Mouse (Mus musculus): ENCODE measurements around the gene Trim67. TPM values are rescaled to one million over a fixed set of nuclear protein-coding genes. Genes with fewer than 3 reads are reported as not detected.
A peak's percentile ranks its signal among the peaks of the same experiment; 100 is the strongest.
"Not testable (repeated sequence)": the region's sequence is repeated elsewhere in the genome, so short reads cannot be mapped to it uniquely, and the experiment has no call there.

Gene Trim67
- total RNA-seq, 2 experiments from 2014 or later, result 30.6 to 39.3 TPM

DNA sequence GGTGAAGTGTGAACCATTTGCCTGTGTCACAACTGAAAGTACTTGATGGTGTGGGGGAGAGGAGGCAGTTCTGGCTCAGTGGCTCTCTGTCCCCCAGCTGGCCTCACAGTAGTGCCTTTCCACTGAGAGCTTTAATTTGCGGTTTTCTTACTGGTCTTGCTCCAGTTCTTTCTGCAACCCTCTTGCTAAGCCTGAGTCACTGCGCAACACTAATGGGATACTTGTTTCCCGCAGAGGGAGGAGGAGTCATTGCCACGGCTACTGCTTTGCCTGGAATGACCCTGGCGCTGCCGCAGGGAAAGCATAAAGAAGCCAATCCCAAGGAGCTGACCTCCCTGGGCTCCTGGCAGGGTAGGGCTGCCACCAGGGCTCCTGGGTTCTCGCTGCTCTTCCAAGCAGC is 33.8 kb downstream of the Trim67 start:
- no peak for DNase-seq (ENCODE audit: extremely low spot score in 1 of 2, low spot score in 2 of 2)
- intact Hi-C loops (cut with DNase I), result no loop called here

DNA sequence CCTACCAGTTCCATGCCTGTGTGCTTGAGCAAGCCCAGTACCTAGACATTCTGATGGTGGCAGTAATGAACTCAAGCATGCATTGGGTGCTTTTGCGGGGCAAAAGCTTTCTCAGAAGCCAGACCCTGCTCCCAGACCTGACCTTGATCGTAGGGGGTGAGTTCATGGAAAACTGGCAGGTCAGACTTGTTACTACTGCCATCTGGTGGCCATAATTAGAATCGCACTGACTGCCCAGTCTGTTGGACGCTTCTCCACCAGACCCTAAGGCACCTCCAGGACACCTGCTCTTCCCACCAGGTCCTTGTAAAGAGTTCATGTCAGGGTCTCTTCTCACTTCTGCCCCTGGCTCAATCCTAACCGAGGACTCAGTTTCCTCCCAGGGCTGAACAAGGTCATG is 34.5 kb downstream of the Trim67 start:
- intact Hi-C loops (cut with DNase I), result no loop called here
- DNase-seq (ENCODE audit: extremely low spot score in 1 of 2, low spot score in 2 of 2), result peak; percentile 32 to 55

DNA sequence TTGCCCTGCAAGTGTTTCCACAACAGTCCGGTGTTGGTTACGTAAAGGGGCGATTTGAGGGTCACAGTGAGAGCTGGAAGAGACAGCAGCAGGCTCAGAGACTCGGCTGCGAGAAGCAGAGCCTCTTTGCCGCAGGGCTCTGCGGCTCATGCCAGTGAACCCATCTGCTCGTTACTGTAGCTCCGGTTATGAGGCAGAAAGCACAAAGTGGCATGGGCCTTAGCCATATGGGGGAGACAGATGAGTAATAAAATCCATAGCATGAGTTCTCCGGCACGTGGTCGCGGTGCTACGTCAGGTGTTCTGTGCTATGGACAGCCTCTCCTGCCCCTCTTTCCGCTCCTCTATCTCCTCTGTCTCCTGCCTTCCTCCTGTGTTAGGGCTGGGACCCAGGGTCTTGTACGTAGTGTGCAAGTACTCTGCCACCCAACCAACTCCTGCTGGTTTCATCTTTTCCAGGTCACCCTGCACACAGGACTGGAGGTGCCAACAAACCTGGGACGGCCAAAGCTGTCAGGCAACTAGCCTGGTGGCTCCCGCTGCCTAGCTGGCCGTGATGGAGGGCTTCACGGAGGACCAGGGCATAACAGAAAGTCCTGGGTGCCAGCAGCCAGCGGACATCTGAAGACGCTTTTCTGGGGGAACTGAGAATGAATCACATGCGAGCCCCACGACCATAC is 35.8 kb downstream of the Trim67 start:
- intact Hi-C loops (cut with DNase I), result no loop called here
- no peak for DNase-seq (ENCODE audit: extremely low spot score in 1 of 2, low spot score in 2 of 2)

DNA sequence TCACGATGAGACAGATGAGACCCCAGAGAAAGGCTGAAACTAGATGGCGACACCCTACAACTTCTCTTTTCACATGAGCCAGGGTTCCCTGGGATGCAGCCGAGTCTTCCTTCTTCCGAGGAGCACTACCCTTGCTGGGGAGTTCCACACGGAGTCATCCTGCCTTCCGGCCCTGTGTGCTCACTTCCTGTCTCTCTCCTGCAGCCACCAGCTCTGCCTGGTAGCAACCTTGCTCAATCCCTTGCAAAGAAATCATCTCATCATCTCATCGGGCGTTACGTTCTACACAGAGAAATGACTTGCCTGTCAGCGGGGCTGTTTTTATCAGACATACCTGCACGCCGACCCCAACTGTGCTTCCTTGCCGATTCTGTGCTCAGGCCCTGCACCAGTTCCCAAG is 37.2 kb downstream of the Trim67 start:
- DNase-seq (ENCODE audit: extremely low spot score in 1 of 2, low spot score in 2 of 2), result no peak
- intact Hi-C loops (cut with DNase I), result no loop called here

DNA sequence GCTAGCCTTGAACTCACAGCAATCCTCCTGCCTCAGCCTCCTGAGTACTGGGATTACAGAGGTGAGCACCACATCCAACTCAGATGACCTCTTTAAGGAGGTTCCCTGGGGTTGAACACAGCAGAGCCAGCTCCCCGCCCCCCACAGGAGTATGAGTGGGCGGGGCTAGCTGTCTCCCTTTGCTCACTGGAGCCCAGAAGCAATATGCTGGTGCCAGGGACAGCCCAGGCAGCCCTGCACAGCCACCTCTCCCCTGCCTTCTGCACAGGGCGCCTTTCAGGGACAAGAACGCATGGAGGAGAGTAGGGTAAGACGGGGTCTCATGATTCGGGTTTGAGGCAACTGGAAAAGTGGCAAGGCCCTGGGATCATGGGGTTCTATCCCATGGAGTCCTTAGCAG is 38.6 kb downstream of the Trim67 start:
- DNase-seq (ENCODE audit: extremely low spot score in 1 of 2, low spot score in 2 of 2), result no peak
- intact Hi-C loops (cut with DNase I), result no loop called here

DNA sequence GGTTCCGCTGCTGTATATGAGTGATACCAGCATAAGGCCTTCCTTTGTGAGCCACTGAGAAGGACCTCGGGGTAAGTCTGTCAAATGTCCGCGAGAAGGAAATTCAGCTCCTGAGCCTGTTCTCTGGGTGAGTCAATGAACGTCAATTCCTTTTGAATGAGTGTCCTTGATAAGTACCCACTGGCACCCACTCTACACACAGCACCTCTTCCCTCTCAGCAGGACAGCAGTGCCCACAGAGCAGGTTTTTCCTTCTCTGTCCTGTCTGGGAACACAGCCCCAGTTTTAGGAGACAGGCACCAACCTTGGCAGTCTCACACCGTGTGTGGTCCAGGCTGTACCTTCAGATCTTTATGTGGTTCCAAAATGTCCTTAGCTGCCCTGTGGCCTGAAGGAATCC is 39.0 kb downstream of the Trim67 start:
- peak in 1 of 2 experiments; percentile 10 for DNase-seq (ENCODE audit: extremely low spot score in 1 of 2, low spot score in 2 of 2)
- intact Hi-C loops (cut with DNase I), result no loop called here

DNA sequence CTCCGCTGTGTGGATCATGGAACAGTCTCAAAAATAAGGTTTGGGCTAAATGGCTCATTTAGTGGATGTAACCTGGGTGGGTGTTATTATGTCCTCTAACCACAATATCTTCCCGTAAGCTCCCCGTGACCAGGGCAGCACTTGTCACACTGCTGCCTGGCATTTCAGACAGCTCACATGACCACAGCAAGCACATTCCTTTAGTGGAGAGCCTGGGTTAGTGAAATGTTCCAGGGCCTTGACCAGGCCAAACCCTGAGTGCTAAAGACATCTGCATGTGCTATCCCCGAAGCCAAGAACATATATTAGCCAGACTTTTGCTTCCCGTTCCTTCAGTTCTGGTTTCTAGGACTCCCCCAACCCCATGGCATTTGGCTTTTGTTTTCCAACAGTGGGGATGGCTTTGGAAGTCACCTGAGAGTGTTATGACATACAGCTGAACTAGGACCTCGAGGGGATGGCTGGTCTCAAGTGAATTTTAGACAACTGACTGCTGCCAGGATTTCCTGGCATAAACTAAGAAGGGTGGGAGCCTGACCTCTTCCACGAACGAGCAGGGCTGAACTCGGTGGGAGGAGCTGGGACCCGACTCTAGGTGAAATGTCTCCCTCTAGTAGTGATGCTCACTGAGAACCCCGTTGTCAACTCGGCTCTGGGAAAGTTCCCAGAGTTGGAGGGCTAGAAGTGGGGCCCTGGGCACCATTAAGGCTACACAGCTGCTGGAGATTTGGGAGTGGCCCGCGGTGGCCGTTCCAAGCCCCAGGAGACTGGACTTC is 40.7 kb downstream of the Trim67 start:
- intact Hi-C loops (cut with DNase I), result no loop called here
- DNase-seq (ENCODE audit: extremely low spot score in 1 of 2, low spot score in 2 of 2), result no peak

DNA sequence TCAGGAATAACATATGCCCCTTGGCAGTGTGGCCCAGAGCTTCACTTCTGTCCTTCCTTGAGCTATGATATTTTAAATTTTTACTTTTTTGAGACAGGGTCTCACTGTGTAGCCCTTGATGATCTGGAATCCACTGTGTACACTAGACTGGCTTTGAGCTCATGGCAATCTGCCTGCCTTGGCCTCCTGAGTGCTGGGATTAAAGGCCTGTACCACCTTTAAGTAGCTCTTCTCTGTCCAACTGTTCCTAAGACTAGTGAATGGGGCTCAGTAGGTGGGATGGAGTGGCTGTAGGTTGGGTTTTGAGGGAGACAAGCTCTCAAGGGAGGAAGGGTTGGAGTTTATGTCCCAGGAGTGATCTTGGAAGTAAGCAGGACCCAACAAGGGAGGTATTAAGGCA is 43.0 kb downstream of the Trim67 start:
- intact Hi-C loops (cut with DNase I), result no loop called here
- no peak for DNase-seq (ENCODE audit: extremely low spot score in 1 of 2, low spot score in 2 of 2)

DNA sequence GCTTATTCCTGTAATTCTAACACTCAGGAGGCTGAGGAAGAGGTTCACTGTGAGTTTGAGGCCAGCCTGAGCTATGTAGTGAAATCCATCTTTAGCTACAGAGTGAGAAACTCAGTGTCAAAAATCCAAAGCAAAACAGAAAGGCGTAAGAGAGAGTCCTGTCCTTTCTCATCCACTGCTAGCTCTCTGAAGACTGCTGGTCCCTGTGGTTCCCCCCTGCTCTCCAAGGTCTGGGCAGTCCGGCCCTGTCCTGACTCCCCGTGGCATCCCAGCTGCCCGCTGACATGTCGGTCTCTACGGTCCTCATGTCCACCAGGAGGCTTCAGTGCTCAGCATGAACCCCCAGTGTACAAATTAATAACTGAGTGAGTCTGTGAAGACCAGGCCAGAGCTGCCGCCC is 43.4 kb downstream of the Trim67 start:
- intact Hi-C loops (cut with DNase I), result no loop called here
- DNase-seq (ENCODE audit: extremely low spot score in 1 of 2, low spot score in 2 of 2), result no peak

DNA sequence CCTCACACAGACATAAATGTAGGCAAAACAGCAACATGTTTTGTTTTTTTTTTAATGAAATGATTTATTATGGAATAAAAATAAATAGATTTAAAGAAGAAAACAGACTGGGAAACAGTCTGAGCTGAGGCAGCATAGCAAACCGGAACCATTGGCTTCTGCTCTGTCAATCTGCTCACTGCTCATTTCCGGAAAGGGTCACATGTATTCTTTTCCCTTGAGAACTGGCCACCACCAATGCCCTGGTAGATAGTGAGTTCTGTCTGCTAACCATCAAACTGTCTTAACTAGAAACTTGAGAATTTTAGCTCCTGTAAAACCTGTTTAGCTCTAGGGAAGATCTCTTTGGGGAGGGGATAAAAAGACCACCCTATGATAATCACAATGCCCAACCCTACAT is 44.0 kb downstream of the Trim67 start:
- DNase-seq (ENCODE audit: extremely low spot score in 1 of 2, low spot score in 2 of 2), result no peak
- intact Hi-C loops (cut with DNase I), result no loop called here

DNA sequence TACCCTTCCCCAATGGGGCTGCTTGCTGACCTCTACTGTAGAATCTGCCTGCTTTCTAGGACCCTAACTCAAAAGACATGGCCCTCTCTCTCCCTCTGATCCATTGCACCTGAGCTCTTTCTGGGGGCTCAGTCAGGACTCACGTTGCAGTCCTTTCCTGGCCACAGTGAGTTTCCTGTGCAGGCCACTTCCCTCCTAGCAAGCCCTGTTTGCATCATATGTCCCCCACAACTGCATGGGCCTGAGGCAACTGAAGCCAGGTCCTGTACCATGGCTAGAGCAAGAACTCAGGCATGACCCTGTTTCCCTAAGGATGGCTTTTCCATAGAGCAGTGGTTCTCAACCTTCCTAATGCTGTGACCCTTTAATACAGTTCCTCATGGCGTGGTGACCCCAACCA is 45.1 kb downstream of the Trim67 start:
- intact Hi-C loops (cut with DNase I), result no loop called here
- DNase-seq (ENCODE audit: extremely low spot score in 1 of 2, low spot score in 2 of 2), result no peak

DNA sequence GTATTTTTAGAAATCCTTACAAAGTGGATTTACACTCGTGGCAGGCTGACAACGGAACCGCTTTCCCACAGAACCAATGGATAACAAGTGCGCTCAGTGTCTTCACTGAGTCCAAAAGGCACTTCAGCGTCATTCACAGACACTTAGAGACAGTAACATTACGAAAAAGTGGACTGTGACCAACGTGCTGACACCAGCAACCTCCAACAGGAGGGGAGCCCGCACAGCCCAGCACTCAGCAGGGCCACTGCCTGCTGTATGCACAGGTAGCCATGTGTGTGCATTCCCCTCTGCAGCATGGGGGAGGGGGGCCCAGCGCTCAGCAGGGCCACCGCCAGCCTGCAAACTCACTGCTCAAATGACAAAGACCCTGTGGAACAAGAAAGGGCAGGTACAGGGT is 46.5 kb downstream of the Trim67 start:
- intact Hi-C loops (cut with DNase I), result no loop called here
- DNase-seq (ENCODE audit: extremely low spot score in 1 of 2, low spot score in 2 of 2), result no peak

DNA sequence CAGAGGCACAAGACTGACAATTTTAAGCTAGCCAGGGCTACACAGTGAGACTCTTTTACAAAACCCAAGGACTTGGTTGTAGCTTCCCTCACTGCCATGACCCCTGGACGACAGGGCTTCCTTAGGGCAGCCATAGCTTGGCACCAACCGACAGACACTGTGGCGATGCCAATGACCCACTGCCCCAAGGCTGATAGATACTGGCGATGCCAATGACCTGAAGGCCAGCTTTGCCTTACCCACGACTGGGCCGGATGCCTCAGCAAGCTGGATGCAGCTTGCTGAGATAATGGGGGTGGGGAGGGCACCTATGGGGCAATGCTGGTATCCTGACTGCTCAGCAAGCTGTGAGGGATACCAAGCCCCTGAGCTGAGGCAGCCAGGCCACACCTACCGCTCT is 48.0 kb downstream of the Trim67 start:
- intact Hi-C loops (cut with DNase I), result no loop called here
- DNase-seq (ENCODE audit: extremely low spot score in 1 of 2, low spot score in 2 of 2), result no peak

DNA sequence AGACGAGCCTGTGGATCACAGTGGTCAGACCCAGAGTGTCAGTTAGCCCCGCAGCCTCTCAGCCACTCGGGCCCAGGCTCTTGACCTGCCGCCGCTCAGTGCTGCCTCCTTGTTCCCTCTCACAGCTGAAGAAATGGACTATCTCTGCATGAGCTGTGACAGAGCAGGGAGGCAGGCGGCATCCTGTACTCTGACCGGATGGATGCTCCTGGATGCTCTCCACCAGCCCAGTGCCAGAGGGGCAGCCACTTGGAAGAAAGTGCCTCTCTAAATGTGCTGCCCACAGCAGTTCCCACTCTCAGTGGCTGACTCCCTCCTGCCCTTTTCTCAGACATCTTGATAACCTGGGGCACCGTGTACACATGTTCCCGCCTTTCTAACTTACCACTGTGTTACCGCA is 48.9 kb downstream of the Trim67 start:
- no peak for DNase-seq (ENCODE audit: extremely low spot score in 1 of 2, low spot score in 2 of 2)
- intact Hi-C loops (cut with DNase I), result no loop called here

DNA sequence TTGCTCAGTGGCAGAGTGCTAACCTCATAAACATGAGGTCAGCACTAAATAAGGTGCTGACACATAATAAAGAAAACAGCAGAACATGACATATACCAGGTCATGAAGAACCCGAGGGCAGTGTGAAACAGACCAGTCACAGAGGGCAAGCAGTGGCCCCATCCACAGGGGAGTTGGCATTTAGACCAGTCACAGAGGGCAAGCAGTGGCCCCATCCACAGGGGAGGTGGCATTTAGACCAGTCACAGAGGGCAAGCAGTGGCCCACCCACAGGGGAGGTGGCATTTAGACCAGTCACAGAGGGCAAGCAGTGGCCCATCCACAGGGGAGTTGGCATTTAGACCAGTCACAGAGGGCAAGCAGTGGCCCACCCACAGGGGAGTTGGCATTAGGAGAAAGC is 50.0 kb downstream of the Trim67 start:
- DNase-seq (ENCODE audit: extremely low spot score in 1 of 2, low spot score in 2 of 2); intact Hi-C loops (cut with DNase I): not testable (repeated sequence)

DNA sequence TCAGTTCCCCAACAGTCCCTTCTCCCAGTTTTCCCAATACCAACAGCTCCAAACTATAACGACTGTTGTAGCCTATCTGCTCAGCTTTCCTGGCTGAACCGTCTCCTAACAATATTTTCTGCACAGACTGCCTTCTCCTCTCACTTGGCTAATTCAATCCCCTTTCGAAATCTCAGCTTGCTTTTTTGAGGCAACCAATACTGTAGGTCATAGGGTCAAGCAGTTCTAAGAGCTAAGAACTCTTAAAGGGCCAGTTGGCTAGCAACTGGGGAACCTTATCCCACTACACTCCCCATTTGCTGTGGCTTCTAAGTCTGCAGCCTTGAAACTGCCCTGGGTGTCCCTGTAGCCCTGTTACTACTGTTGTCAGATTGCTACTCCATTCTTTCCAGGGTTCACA is 52.2 kb downstream of the Trim67 start:
- intact Hi-C loops (cut with DNase I), result no loop called here
- no peak for DNase-seq (ENCODE audit: extremely low spot score in 1 of 2, low spot score in 2 of 2)

DNA sequence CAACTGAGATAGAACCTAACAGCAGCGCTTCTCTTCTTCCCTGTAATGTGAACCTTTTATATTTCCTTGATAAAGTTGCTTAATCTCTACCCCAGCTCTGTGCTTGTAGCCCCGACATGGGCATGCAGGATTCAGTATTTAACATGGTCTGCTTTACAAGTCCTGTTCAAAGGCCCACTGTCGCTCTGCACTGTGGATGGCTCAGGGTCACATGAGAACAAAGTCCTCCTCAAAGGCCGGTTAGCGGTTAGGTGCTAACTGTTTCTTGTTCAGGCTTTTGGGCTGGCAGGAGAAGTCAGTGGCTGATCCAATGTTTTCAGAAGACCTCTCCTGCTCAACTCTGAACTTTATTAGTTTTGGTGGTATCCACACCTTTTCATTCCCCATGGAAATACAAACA is 52.7 kb downstream of the Trim67 start:
- DNase-seq (ENCODE audit: extremely low spot score in 1 of 2, low spot score in 2 of 2), result no peak
- intact Hi-C loops (cut with DNase I), result no loop called here

DNA sequence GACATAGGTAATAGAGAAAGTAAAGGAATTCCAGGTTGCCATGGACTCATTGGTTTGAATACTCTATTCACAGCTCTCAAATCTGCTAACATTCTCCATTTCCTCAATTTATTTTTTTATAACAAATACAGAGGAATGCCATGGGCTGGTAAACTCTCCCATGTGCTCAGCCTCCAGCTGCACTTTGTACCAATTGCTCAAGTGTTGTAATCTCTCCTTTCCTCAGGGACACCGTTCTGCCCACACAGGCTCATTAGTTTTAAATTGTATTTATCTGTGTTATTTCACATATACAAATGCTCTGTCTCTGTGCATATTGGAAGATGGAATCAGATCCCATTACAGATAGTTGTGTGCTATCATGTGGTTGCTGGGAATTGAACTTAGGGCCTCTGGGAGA is 60.6 kb downstream of the Trim67 start:
- intact Hi-C loops (cut with DNase I), result no loop called here
- DNase-seq (ENCODE audit: extremely low spot score in 1 of 2, low spot score in 2 of 2), result no peak

DNA sequence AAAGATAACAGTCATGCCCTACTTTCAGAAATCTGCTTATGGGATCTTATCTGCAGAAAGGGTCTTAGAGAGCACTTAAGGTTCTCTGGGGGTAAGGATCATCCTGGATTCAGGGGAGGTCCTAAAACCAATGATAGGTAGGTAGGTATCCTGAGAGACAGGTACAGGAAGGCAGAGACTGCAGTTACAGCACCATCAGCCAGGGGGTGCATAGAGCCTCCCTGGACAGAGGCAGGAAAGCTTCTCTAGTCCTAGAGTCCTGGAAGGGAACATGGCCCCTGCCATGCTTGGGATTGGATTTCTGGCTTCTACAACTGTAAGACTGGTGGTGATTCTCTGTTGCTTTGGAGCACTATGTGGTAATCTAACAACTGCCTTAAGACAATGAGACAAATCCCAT is 66.6 kb downstream of the Trim67 start:
- intact Hi-C loops (cut with DNase I), result no loop called here

DNA sequence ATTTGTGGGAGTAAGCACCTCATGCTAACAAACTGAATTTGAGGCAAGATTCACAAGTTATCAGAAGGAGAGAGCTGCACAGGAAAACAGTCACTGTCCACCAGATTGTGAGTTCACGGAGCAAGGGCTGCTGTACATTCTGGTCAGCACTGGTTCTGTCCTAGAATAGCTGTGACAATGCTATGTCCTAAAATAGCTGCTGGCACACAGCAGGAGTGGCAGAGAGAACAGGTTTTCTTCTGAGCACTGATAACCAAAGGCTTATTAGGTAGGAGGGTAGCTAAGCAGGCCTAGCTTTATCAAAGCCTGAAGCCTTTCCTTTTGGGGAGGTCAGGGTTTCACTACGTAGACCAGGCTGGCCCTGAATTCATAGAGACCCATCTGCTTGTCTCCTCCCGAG is 67.3 kb downstream of the Trim67 start:
- DNase-seq (ENCODE audit: extremely low spot score in 1 of 2, low spot score in 2 of 2), result no peak
- intact Hi-C loops (cut with DNase I), result no loop called here

More for the DNA sequence above, 66.6 kb downstream of the Trim67 start:
- no peak for DNase-seq (ENCODE audit: extremely low spot score in 1 of 2, low spot score in 2 of 2)
